11 mouse cellular contexts compared by ENCODE assay signal in the genomic region with DNA sequence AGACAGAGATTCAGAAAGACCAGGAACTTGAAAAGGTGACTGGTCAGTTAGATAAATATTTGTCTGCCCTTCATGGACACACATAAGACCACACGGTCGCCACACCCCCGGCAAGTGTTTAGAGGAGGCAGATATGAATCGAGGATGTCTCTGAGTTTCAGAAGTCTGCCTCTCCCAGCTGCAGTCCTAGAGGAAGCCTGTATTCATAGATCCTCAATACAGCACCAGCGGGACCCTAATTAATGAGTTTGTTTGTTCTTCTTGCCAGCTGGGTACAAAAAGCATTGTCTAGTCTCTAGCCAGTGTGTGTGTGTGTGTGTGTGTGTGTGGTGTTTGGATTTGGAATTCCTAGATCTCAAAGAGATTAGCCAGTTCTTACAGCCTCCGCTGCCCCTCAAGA.
DNase-seq lines count a peak whose midpoint lies in the region; ATAC-seq lines count a peak whose summit lies in the region.
"Had no signal": no experiment of that assay in that cellular context is flagged by ENCODE, and none has a peak within 500 bp of the region (broad histone marks: within the 10 kb centered on the region; RNA-seq: fewer than 3 reads in every experiment).

No protein-coding gene starts in this region.

- WGBS in forebrain, embryonic 14.5 days, result 4% methylated on average over 6 of the region's 6 CpGs

- H3K9ac ChIP-seq in forebrain, embryonic 14.5 days (ENCODE audit: low read length), result no peak overlapping the region
- H3K9ac ChIP-seq: limb, embryonic 15.5 days had no signal

- no peak overlapping the region for H3K27ac ChIP-seq in forebrain, embryonic 14.5 days (ENCODE audit: low read depth, low read length)
- H3K27ac ChIP-seq: heart, adult 2 months; limb, embryonic 15.5 days had no signal

- no peaks in the 10 kb centered on the region for H3K36me3 ChIP-seq in forebrain, embryonic 14.5 days (ENCODE audit: control insufficient read depth, insufficient read depth, low read length)
- H3K36me3 ChIP-seq: limb, embryonic 15.5 days had no signal

- H3K27me3 ChIP-seq in forebrain, embryonic 14.5 days (replicated peaks; ENCODE audit: control insufficient read depth, insufficient read depth, low read length), result no peaks in the 10 kb centered on the region
- H3K27me3 ChIP-seq: CH12.LX had no signal

- H3K9me3 ChIP-seq in forebrain, embryonic 14.5 days (replicated peaks; ENCODE audit: control insufficient read depth, low read length), result no peaks in the 10 kb centered on the region
- H3K9me3 ChIP-seq: limb, embryonic 15.5 days had no signal

- peak; percentile 26 for DNase-seq in layer of hippocampus, adult 9-11 months
- no peak for DNase-seq in layer of hippocampus, postnatal 10 days (ENCODE audit: low spot score in 2 of 2)
- peak; percentile 18 for DNase-seq in brain, embryonic 18.5 days (ENCODE audit: low read depth, low spot score)
- DNase-seq in forebrain, embryonic 14.5 days (ENCODE audit: low spot score), result peak; percentile 80
- DNase-seq in lung, postnatal 4 days, result peak; percentile 21 to 50
- no peak for DNase-seq in spleen, adult 18-20 months
- no peak for DNase-seq in ovary, adult 18-20 months (ENCODE audit: low spot score)
- DNase-seq: heart, adult 2 months had no signal

- ATAC-seq in forebrain, embryonic 14.5 days, result peak; percentile 69

- no peak overlapping the region for H3K4me3 ChIP-seq in forebrain, embryonic 14.5 days (ENCODE audit: low read depth, low read length)
- H3K4me3 ChIP-seq: heart, adult 2 months; limb, embryonic 15.5 days; myocyte had no signal

- peaks cover 19% of the 10 kb centered on the region; the same call in 1 of the 2 replicates for H3K4me1 ChIP-seq in forebrain, embryonic 14.5 days (ENCODE audit: control insufficient read depth, insufficient read depth, low read length)

- H3K4me2 ChIP-seq in forebrain, embryonic 14.5 days (ENCODE audit: low read length), result no peak overlapping the region
- H3K4me2 ChIP-seq: limb, embryonic 15.5 days had no signal

Comparison
In these comparisons a context has a peak if more than half of its experiments do, and no peak if none do; other contexts are left out.
1. DNase-seq: peak in layer of hippocampus, adult 9-11 months (single experiment), brain, embryonic 18.5 days (single experiment), forebrain, embryonic 14.5 days (single experiment) and lung, postnatal 4 days (2 of 2); none in layer of hippocampus, postnatal 10 days (0 of 2), spleen, adult 18-20 months (0 of 2) and ovary, adult 18-20 months (single experiment).